Mouse (Mus musculus) stomach, embryonic 16.5 days (tissue): ENCODE measurements around the gene 1810055G02Rik. TPM values are rescaled to one million over a fixed set of nuclear protein-coding genes. Genes with fewer than 3 reads are reported as not detected.

Experiments
- ATAC-seq: fragments of 200-750 bp; cut with Nextera tagmentation; 2 replicates; pipeline ENCODE4 v1.8.0; 2017; ENCODE audit warnings: moderate number of reproducible peaks, moderate TSS enrichment; ENCODE audit not compliant: insufficient read depth, low FRiP score
- H3K27ac ChIP-seq: fragments of 300-500 bp; sonication (generic); 2 replicates; pipeline ENCODE4 v1.5.1; 2014; ENCODE audit warnings: low read length
- H3K27me3 ChIP-seq: fragments of 300-500 bp; sonication (generic); 2 replicates; pipeline ENCODE4 v1.6.1; 2014; ENCODE audit warnings: low read length, control low read depth, mixed read lengths; ENCODE audit not compliant: control insufficient read depth, insufficient read depth
- H3K36me3 ChIP-seq: fragments of 300-500 bp; sonication (generic); 2 replicates; pipeline ENCODE4 v1.6.1; 2014; ENCODE audit warnings: low read length; ENCODE audit not compliant: control insufficient read depth, insufficient read depth
- H3K4me1 ChIP-seq: fragments of 300-500 bp; sonication (generic); 2 replicates; pipeline ENCODE4 v1.6.1; 2014; ENCODE audit warnings: low read length, control low read depth, mixed read lengths; ENCODE audit not compliant: control insufficient read depth, insufficient read depth
- H3K4me2 ChIP-seq: fragments of 300-500 bp; sonication (generic); 2 replicates; pipeline ENCODE4 v1.6.1; 2014; ENCODE audit warnings: low read depth, low read length, mixed read lengths
- H3K4me3 ChIP-seq: fragments of 300-500 bp; sonication (generic); replicated peaks from 2 replicates; pipeline ENCODE4 v1.5.1; 2014; ENCODE audit warnings: mild to moderate bottlenecking, low read length
- H3K9ac ChIP-seq: fragments of 300-500 bp; sonication (generic); 2 replicates; pipeline ENCODE4 v1.6.1; 2014; ENCODE audit warnings: low read length
- H3K9me3 ChIP-seq: fragments of 300-500 bp; sonication (generic); replicated peaks from 2 replicates; pipeline ENCODE4 v1.6.1; 2016; ENCODE audit warnings: low read length, control low read depth; ENCODE audit not compliant: control insufficient read depth
- WGBS: fragments of 180-500 bp; shearing (Covaris S2); extraction: QIAGEN DNeasy Blood & Tissue Kit; methylation state at CpG from one replicate; pipeline ENCODE4 v1.1.7; 2014; 5-methylcytosine and 5-hydroxymethylcytosine counted together
- polyA plus RNA-seq: library from polyadenylated mRNA; unstranded; fragments of >200 nt; fragmentation: Nextera tagmentation; extraction: Ambion mirVana; gene quantifications from 2 replicates; pipeline ENCODE4 v1.2.1, GENCODE M21; 2015

Gene 1810055G02Rik
- polyA plus RNA-seq, 1 experiment from 2014 or later: 37.1 TPM

GRCm38 (mm10) chr19:3691337-3691736, 16.8 kb upstream of the 1810055G02Rik start:
- H3K27ac ChIP-seq: no peak overlapping the region
- WGBS: 91% methylated on average over 5 of the region's 5 CpGs
- H3K4me2 ChIP-seq: no peak overlapping the region
- no peaks in the 10 kb centered on the region for H3K27me3 ChIP-seq
- no peak overlapping the region for H3K9ac ChIP-seq
- no peak overlapping the region for H3K4me3 ChIP-seq
- H3K9me3 ChIP-seq: no peaks in the 10 kb centered on the region
- no peak for ATAC-seq
- H3K4me1 ChIP-seq: peaks cover 4% of the 10 kb centered on the region; the same call in 1 of the 2 replicates
- no peaks in the 10 kb centered on the region for H3K36me3 ChIP-seq

GRCm38 (mm10) chr19:3692414-3693145, 15.5 kb upstream of the 1810055G02Rik start:
- ATAC-seq: no peak
- no peak overlapping the region for H3K27ac ChIP-seq
- H3K27me3 ChIP-seq: no peaks in the 10 kb centered on the region
- H3K9ac ChIP-seq: no peak overlapping the region
- no peaks in the 10 kb centered on the region for H3K4me1 ChIP-seq
- 42% methylated on average over 6 of the region's 6 CpGs for WGBS
- no peak overlapping the region for H3K4me2 ChIP-seq
- H3K9me3 ChIP-seq: no peaks in the 10 kb centered on the region
- H3K4me3 ChIP-seq: no peak overlapping the region
- H3K36me3 ChIP-seq: no peaks in the 10 kb centered on the region

- 47% methylated on average over 2 of the region's 2 CpGs for WGBS
- no peak overlapping the region for H3K4me2 ChIP-seq
- H3K27ac ChIP-seq: no peak overlapping the region
- no peaks in the 10 kb centered on the region for H3K36me3 ChIP-seq
- H3K9me3 ChIP-seq: no peaks in the 10 kb centered on the region
- no peak overlapping the region for H3K9ac ChIP-seq
- H3K4me1 ChIP-seq: no peaks in the 10 kb centered on the region
- H3K27me3 ChIP-seq: no peaks in the 10 kb centered on the region
- ATAC-seq: no peak
- H3K4me3 ChIP-seq: no peak overlapping the region
Observed at GRCm38 (mm10) chr19:3694476-3694875, 13.6 kb upstream of the 1810055G02Rik start.

GRCm38 (mm10) chr19:3695006-3695405, 13.1 kb upstream of the 1810055G02Rik start:
- ATAC-seq: no peak
- Histone ChIP-seq H3K4me1 (no peaks in the 10 kb centered on the region), H3K27me3 (no peaks in the 10 kb centered on the region), H3K4me3 (no peak overlapping the region), H3K9ac (no peak overlapping the region), H3K4me2 (no peak overlapping the region), H3K27ac (no peak overlapping the region), H3K36me3 (no peaks in the 10 kb centered on the region), H3K9me3 (no peaks in the 10 kb centered on the region)
- 71% methylated on average over 3 of the region's 3 CpGs for WGBS

GRCm38 (mm10) chr19:3695471-3695870, 12.6 kb upstream of the 1810055G02Rik start:
- Histone ChIP-seq H3K4me2 (no peak overlapping the region), H3K27ac (no peak overlapping the region), H3K9ac (no peak overlapping the region), H3K4me1 (no peaks in the 10 kb centered on the region), H3K27me3 (no peaks in the 10 kb centered on the region), H3K4me3 (no peak overlapping the region), H3K9me3 (no peaks in the 10 kb centered on the region), H3K36me3 (no peaks in the 10 kb centered on the region)
- 74% methylated on average over 4 of the region's 4 CpGs for whole genome bisulfite sequencing
- no peak for ATAC-seq

GRCm38 (mm10) chr19:3695976-3696375, 12.1 kb upstream of the 1810055G02Rik start:
- Histone ChIP-seq H3K9ac (no peak overlapping the region), H3K36me3 (no peaks in the 10 kb centered on the region), H3K4me1 (no peaks in the 10 kb centered on the region), H3K27ac (no peak overlapping the region), H3K4me2 (no peak overlapping the region), H3K9me3 (no peaks in the 10 kb centered on the region), H3K4me3 (no peak overlapping the region), H3K27me3 (no peaks in the 10 kb centered on the region)
- no peak for ATAC-seq
- WGBS: 83% methylated on average over 8 of the region's 8 CpGs

- WGBS: 77% methylated on average over 7 of the region's 7 CpGs
- no peak for ATAC-seq
- Histone ChIP-seq H3K9ac (no peak overlapping the region), H3K36me3 (no peaks in the 10 kb centered on the region), H3K4me3 (no peak overlapping the region), H3K4me2 (no peak overlapping the region), H3K27me3 (no peaks in the 10 kb centered on the region), H3K4me1 (no peaks in the 10 kb centered on the region), H3K27ac (no peak overlapping the region), H3K9me3 (no peaks in the 10 kb centered on the region)
Observed at GRCm38 (mm10) chr19:3698035-3698434, 10.1 kb upstream of the 1810055G02Rik start.

- no peaks in the 10 kb centered on the region for H3K4me1 ChIP-seq
- no peaks in the 10 kb centered on the region for H3K27me3 ChIP-seq
- no peaks in the 10 kb centered on the region for H3K36me3 ChIP-seq
- H3K27ac ChIP-seq: no peak overlapping the region
- peak; percentile 68; the same call in 1 of the 2 replicates for ATAC-seq
- no peak overlapping the region for H3K4me3 ChIP-seq
- no peak overlapping the region for H3K4me2 ChIP-seq
- no peaks in the 10 kb centered on the region for H3K9me3 ChIP-seq
- 36% methylated on average over 6 of the region's 6 CpGs for WGBS
- H3K9ac ChIP-seq: no peak overlapping the region
Observed at GRCm38 (mm10) chr19:3699508-3700438, 8.3 kb upstream of the 1810055G02Rik start.

GRCm38 (mm10) chr19:3702460-3702859, 5.6 kb upstream of the 1810055G02Rik start:
- H3K4me2 ChIP-seq: no peak overlapping the region
- 86% methylated on average over 4 of the region's 4 CpGs for WGBS

More at GRCm38 (mm10) chr19:3702460-3702859, 5.6 kb upstream of the 1810055G02Rik start:
- no peaks in the 10 kb centered on the region for H3K27me3 ChIP-seq
- no peaks in the 10 kb centered on the region for H3K36me3 ChIP-seq
- H3K9ac ChIP-seq: no peak overlapping the region
- no peak overlapping the region for H3K27ac ChIP-seq
- no peak overlapping the region for H3K4me3 ChIP-seq
- ATAC-seq: no peak
- no peaks in the 10 kb centered on the region for H3K9me3 ChIP-seq
- H3K4me1 ChIP-seq: no peaks in the 10 kb centered on the region
